Mouse (Mus musculus) kidney, postnatal 10 days (tissue): ENCODE measurements around the gene Snorc.

Experiments used
- DNase-seq: peaks from one replicate; pipeline ENCODE4 v3.0.0; 2021; ENCODE audit warnings: mixed read lengths

The Snorc gene

GRCm38 (mm10) chr1:87510845-87511244, 40.8 kb downstream of the Snorc start:
- DNase-seq = no peak

- DNase-seq = no peak
These were observed 50.4 kb downstream of the Snorc start for GRCm38 (mm10) chr1:87520467-87520866.

- no peak for DNase-seq
These were observed 51.5 kb downstream of the Snorc start for GRCm38 (mm10) chr1:87521523-87521922.

- DNase-seq = no peak
These were observed 55.0 kb downstream of the Snorc start for GRCm38 (mm10) chr1:87525041-87525440.
